Comparison of ENCODE assay signal across 13 mouse cellular contexts in the genomic region with DNA sequence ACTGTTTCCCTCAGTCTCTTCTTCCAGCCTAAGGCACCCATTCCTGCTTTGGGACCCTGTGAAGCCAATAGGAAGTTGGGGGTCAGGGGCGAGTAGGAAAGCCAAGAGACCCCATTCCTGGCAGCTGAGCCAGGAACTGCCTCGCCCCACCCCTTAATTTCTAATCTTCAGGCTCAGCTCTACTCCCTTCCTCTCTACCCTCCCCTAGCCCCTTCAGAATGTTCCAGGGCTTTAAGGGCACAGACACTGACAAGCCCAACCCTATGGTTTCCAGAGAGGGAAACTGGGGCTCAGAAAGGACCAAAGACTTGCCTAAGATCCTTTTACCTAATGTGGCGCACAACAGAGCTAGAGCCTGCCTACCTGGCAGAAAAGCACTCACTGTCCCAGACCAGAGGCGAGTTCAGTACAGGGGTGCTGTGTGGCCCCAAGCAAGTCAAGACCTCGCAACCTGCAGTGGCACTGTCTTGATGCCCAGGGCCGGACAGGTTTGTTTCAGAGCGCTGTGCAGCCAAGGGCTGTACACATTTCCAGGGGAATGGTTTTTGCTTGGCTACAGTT. TPM values are rescaled to one million over a fixed set of nuclear protein-coding genes. Genes with fewer than 3 reads are reported as not detected.
DNase-seq lines count a peak whose midpoint lies in the region; ATAC-seq and TF ChIP-seq lines count a peak whose summit lies in the region.
"Had no signal": no experiment of that assay in that cellular context is flagged by ENCODE, and none has a peak within 500 bp of the region (broad histone marks: within the 10 kb centered on the region; RNA-seq: fewer than 3 reads in every experiment).

No protein-coding gene starts in this region.

- TF ChIP-seq CTCF in E14TG2a.4 (conservative IDR thresholded peaks at IDR 0.05; ENCODE audit: low read length): no peak

- H3K27me3 ChIP-seq in heart, embryonic 15.5 days: peaks cover 28% of the 10 kb centered on the region
- peaks cover 50% of the 10 kb centered on the region for H3K27me3 ChIP-seq in E14TG2a.4 (ENCODE audit: insufficient read depth, low read length)
- peaks cover 23% of the 10 kb centered on the region for H3K27me3 ChIP-seq in embryonic facial prominence, embryonic 12.5 days
- peaks cover 28% of the 10 kb centered on the region for H3K27me3 ChIP-seq in limb, embryonic 15.5 days

- peak overlapping the region; percentile 16; the same call in 1 of the 2 replicates for H3K4me3 ChIP-seq in heart, embryonic 15.5 days
- H3K4me3 ChIP-seq in E14TG2a.4 (replicated peaks; ENCODE audit: low read length): peak overlapping the region; percentile 64
- 0 out of 2 replicates have a peak overlapping the region, but pooled peaks have one; percentile 4 for H3K4me3 ChIP-seq in embryonic facial prominence, embryonic 12.5 days
- no peak overlapping the region for H3K4me3 ChIP-seq in limb, embryonic 15.5 days
- H3K4me3 ChIP-seq: left cerebral cortex, adult 2 months had no signal

- no peak for ATAC-seq in heart, embryonic 15.5 days (replicated peaks; ENCODE audit: insufficient number of reproducible peaks, insufficient read depth, low FRiP score, low read depth)
- no peak for ATAC-seq in embryonic facial prominence, embryonic 12.5 days (ENCODE audit: insufficient number of reproducible peaks, insufficient read depth, low FRiP score, low TSS enrichment)
- no peak for ATAC-seq in limb, embryonic 15.5 days (ENCODE audit: insufficient number of reproducible peaks, low FRiP score, low TSS enrichment, low read depth)
- ATAC-seq: CD4-positive, CD25-positive, alpha-beta regulatory T cell, adult 4 months had no signal

- H3K4me1 ChIP-seq in heart, embryonic 15.5 days (replicated peaks): peaks cover 12% of the 10 kb centered on the region
- H3K4me1 ChIP-seq in E14TG2a.4 (replicated peaks; ENCODE audit: low read depth, low read length): peaks cover 77% of the 10 kb centered on the region
- peaks cover 17% of the 10 kb centered on the region for H3K4me1 ChIP-seq in embryonic facial prominence, embryonic 12.5 days
- H3K4me1 ChIP-seq in limb, embryonic 15.5 days: peaks cover 19% of the 10 kb centered on the region

- DNase-seq in heart, postnatal 10 days: no peak
- DNase-seq in adrenal gland, adult 18-20 months (ENCODE audit: low spot score in 2 of 2): no peak
- no peak for DNase-seq in layer of hippocampus, adult 11-12 months (ENCODE audit: low spot score)
- no peak for DNase-seq in adrenal gland, adult 8-10 months
- DNase-seq: cerebellum, adult 18-20 months; retina, postnatal 1 day had no signal

- no peaks in the 10 kb centered on the region for H3K36me3 ChIP-seq in heart, embryonic 15.5 days
- H3K36me3 ChIP-seq in E14TG2a.4 (ENCODE audit: insufficient read depth, low read length): no peaks in the 10 kb centered on the region
- H3K36me3 ChIP-seq in embryonic facial prominence, embryonic 12.5 days: no peaks in the 10 kb centered on the region
- H3K36me3 ChIP-seq in limb, embryonic 15.5 days: no peaks in the 10 kb centered on the region

- intact Hi-C loops in heart, postnatal 10 days (cut with DNase I): no loop called here

- WGBS in heart, embryonic 15.5 days: 48% methylated on average over 7 of the region's 7 CpGs
- WGBS in embryonic facial prominence, embryonic 12.5 days: 47% methylated on average over 7 of the region's 7 CpGs
- WGBS in limb, embryonic 15.5 days: 40% methylated on average over 7 of the region's 7 CpGs

- peak overlapping the region; percentile 52 for H3K4me2 ChIP-seq in heart, embryonic 15.5 days
- H3K4me2 ChIP-seq in embryonic facial prominence, embryonic 12.5 days (replicated peaks): peak overlapping the region; percentile 39
- H3K4me2 ChIP-seq in limb, embryonic 15.5 days: peak overlapping the region; percentile 31

- no peak overlapping the region for H3K9ac ChIP-seq in heart, embryonic 15.5 days
- H3K9ac ChIP-seq in embryonic facial prominence, embryonic 12.5 days: no peak overlapping the region
- peak overlapping the region; percentile 17; the same call in 1 of the 2 replicates for H3K9ac ChIP-seq in limb, embryonic 15.5 days

- H3K27ac ChIP-seq in heart, embryonic 15.5 days: no peak overlapping the region
- H3K27ac ChIP-seq in embryonic facial prominence, embryonic 12.5 days: no peak overlapping the region
- no peak overlapping the region for H3K27ac ChIP-seq in limb, embryonic 15.5 days
- H3K27ac ChIP-seq: left cerebral cortex, adult 2 months had no signal

- H3K9me3 ChIP-seq in heart, embryonic 15.5 days (replicated peaks): no peaks in the 10 kb centered on the region
- H3K9me3 ChIP-seq in E14TG2a.4 (ENCODE audit: low read length): no peaks in the 10 kb centered on the region
- no peaks in the 10 kb centered on the region for H3K9me3 ChIP-seq in embryonic facial prominence, embryonic 12.5 days
- no peaks in the 10 kb centered on the region for H3K9me3 ChIP-seq in limb, embryonic 15.5 days

RNA-seq across cellular contexts. Expression of gene Rhd, which starts 5.6 kb away (rescaled TPM):
- polyA plus RNA-seq in heart, embryonic 15.5 days (2015; fragmentation: Nextera tagmentation; extraction: Ambion mirVana): 5.4 and 8.9 TPM in 2 replicates
- total RNA-seq in heart, postnatal 10 days (2021): 1 to 10 TPM; 3.8 to 4.9 TPM
- 6.8 and 8.5 TPM in 2 replicates for polyA plus RNA-seq in embryonic facial prominence, embryonic 12.5 days (2016; fragmentation: Nextera tagmentation; extraction: Ambion mirVana)
- 2.7 and 4.0 TPM in 2 replicates for polyA plus RNA-seq in limb, embryonic 15.5 days (2015; fragmentation: Nextera tagmentation; extraction: Ambion mirVana)
- total RNA-seq in adrenal gland, adult 18-20 months (2021): under 1 TPM in 1 of 2 experiments, not detected in 1; 0.46 TPM
- total RNA-seq in adrenal gland, adult 8-10 months (2022): 1 to 10 TPM in 1 of 4 experiments, under 1 TPM in 1, not detected in 2; 0.84 to 1.1 TPM
- total RNA-seq: left cerebral cortex, adult 2 months; monocyte, adult 5-6 weeks had no signal

RNA-seq across cellular contexts. Expression of gene Maco1, which starts 16.8 kb away (rescaled TPM):
- polyA plus RNA-seq in heart, embryonic 15.5 days (2015; fragmentation: Nextera tagmentation; extraction: Ambion mirVana): 22.0 and 25.5 TPM in 2 replicates
- 10 to 100 TPM; 24.9 to 25.9 TPM for total RNA-seq in heart, postnatal 10 days (2021)
- polyA plus RNA-seq in embryonic facial prominence, embryonic 12.5 days (2016; fragmentation: Nextera tagmentation; extraction: Ambion mirVana): 57.4 and 63.5 TPM in 2 replicates
- 39.1 and 44.7 TPM in 2 replicates for polyA plus RNA-seq in limb, embryonic 15.5 days (2015; fragmentation: Nextera tagmentation; extraction: Ambion mirVana)
- total RNA-seq in adrenal gland, adult 18-20 months (2021): 10 to 100 TPM; 33.5 to 36.0 TPM
- 10 to 100 TPM; 36.2 to 51.0 (median 47.8) TPM for total RNA-seq in adrenal gland, adult 8-10 months (2022)

RNA-seq across cellular contexts. Expression of gene Tmem50a, which starts 44.9 kb away (rescaled TPM):
- 142 TPM in 2 replicates for polyA plus RNA-seq in heart, embryonic 15.5 days (2015; fragmentation: Nextera tagmentation; extraction: Ambion mirVana)
- total RNA-seq in heart, postnatal 10 days (2021): 10 to 100 TPM; 80.8 to 85.0 TPM
- 160 and 161 TPM in 2 replicates for polyA plus RNA-seq in embryonic facial prominence, embryonic 12.5 days (2016; fragmentation: Nextera tagmentation; extraction: Ambion mirVana)
- polyA plus RNA-seq in limb, embryonic 15.5 days (2015; fragmentation: Nextera tagmentation; extraction: Ambion mirVana): 193 and 203 TPM in 2 replicates
- total RNA-seq in adrenal gland, adult 18-20 months (2021): 100 to 1,000 TPM; 160 to 339 TPM
- total RNA-seq in adrenal gland, adult 8-10 months (2022): 100 to 1,000 TPM; 200 to 410 (median 314) TPM

RNA-seq across cellular contexts. Expression of gene Rsrp1, which starts 53.5 kb away (rescaled TPM):
- polyA plus RNA-seq in heart, embryonic 15.5 days (2015; fragmentation: Nextera tagmentation; extraction: Ambion mirVana): 366 and 379 TPM in 2 replicates
- 100 to 1,000 TPM; 146 to 154 TPM for total RNA-seq in heart, postnatal 10 days (2021)
- 496 and 536 TPM in 2 replicates for polyA plus RNA-seq in embryonic facial prominence, embryonic 12.5 days (2016; fragmentation: Nextera tagmentation; extraction: Ambion mirVana)
- polyA plus RNA-seq in limb, embryonic 15.5 days (2015; fragmentation: Nextera tagmentation; extraction: Ambion mirVana): 496 and 523 TPM in 2 replicates
- 100 to 1,000 TPM; 346 to 591 TPM for total RNA-seq in adrenal gland, adult 18-20 months (2021)
- total RNA-seq in adrenal gland, adult 8-10 months (2022): 100 to 1,000 TPM; 450 to 493 (median 461) TPM
